Mouse (Mus musculus): ENCODE data around the gene Pip4k2b. TPM values are rescaled to one million over a fixed set of nuclear protein-coding genes. Genes with fewer than 3 reads are reported as not detected.
A peak's percentile ranks its signal among the peaks of the same experiment; 100 is the strongest.

Gene Pip4k2b
- polyA plus RNA-seq, 1 experiment from 2014 or later = 1.8 TPM

GRCm38 (mm10) chr11:97677381-97677780 is 67.1 kb downstream of the Pip4k2b start:
- no peaks in the 10 kb centered on the region for H3K9me3 ChIP-seq (ENCODE audit: control insufficient read depth, low read length)
- WGBS = 31% methylated on average over 15 of the region's 15 CpGs
- peaks cover 14% of the 10 kb centered on the region for H3K36me3 ChIP-seq (ENCODE audit: control insufficient read depth, insufficient read depth, low read length)
- no peak overlapping the region for H3K4me3 ChIP-seq (ENCODE audit: low read depth, low read length)
- DNase-seq (ENCODE audit: low spot score) (no peak), ATAC-seq (replicated peaks; ENCODE audit: low FRiP score) (no peak)
- H3K9ac ChIP-seq (ENCODE audit: low read length) = no peak overlapping the region
- H3K4me2 ChIP-seq (ENCODE audit: low read depth, low read length, severe bottlenecking) = no peak overlapping the region
- H3K27me3 ChIP-seq (ENCODE audit: control insufficient read depth, insufficient read depth, low read length) = no peaks in the 10 kb centered on the region
- H3K4me1 ChIP-seq (replicated peaks; ENCODE audit: control insufficient read depth, insufficient read depth, low read length) = peaks cover 17% of the 10 kb centered on the region
- H3K27ac ChIP-seq (ENCODE audit: low read depth, low read length) = no peak overlapping the region

- no peak for DNase-seq (ENCODE audit: low spot score)
- H3K36me3 ChIP-seq (ENCODE audit: control insufficient read depth, insufficient read depth, low read length) = peaks cover 14% of the 10 kb centered on the region
- ATAC-seq (replicated peaks; ENCODE audit: low FRiP score) = no peak
Measured at GRCm38 (mm10) chr11:97676050-97676754, 68.3 kb downstream of the Pip4k2b start.

GRCm38 (mm10) chr11:97673148-97673547 is 71.4 kb downstream of the Pip4k2b start:
- no peak for ATAC-seq (replicated peaks; ENCODE audit: low FRiP score)
- H3K36me3 ChIP-seq (ENCODE audit: control insufficient read depth, insufficient read depth, low read length) = peaks cover 13% of the 10 kb centered on the region
- H3K27ac ChIP-seq (ENCODE audit: low read depth, low read length) = no peak overlapping the region
- no peak overlapping the region for H3K9ac ChIP-seq (ENCODE audit: low read length)
- no peak overlapping the region for H3K4me3 ChIP-seq (ENCODE audit: low read depth, low read length)
- no peaks in the 10 kb centered on the region for H3K27me3 ChIP-seq (ENCODE audit: control insufficient read depth, insufficient read depth, low read length)
- no peak overlapping the region for H3K4me2 ChIP-seq (ENCODE audit: low read depth, low read length, severe bottlenecking)
- no peak for DNase-seq (ENCODE audit: low spot score)
- peaks cover 16% of the 10 kb centered on the region for H3K4me1 ChIP-seq (replicated peaks; ENCODE audit: control insufficient read depth, insufficient read depth, low read length)
- 81% methylated on average over 11 of the region's 11 CpGs for WGBS
- no peaks in the 10 kb centered on the region for H3K9me3 ChIP-seq (ENCODE audit: control insufficient read depth, low read length)

More at GRCm38 (mm10) chr11:97676050-97676754, 68.3 kb downstream of the Pip4k2b start:
- H3K4me1 ChIP-seq (replicated peaks; ENCODE audit: control insufficient read depth, insufficient read depth, low read length) = peaks cover 17% of the 10 kb centered on the region
- WGBS = 80% methylated on average over 15 of the region's 15 CpGs
- no peak overlapping the region for H3K4me2 ChIP-seq (ENCODE audit: low read depth, low read length, severe bottlenecking)
- no peak overlapping the region for H3K27ac ChIP-seq (ENCODE audit: low read depth, low read length)
- no peak overlapping the region; the same call in 1 of the 2 replicates for H3K9ac ChIP-seq (ENCODE audit: low read length)
- H3K27me3 ChIP-seq (ENCODE audit: control insufficient read depth, insufficient read depth, low read length) = no peaks in the 10 kb centered on the region
- no peaks in the 10 kb centered on the region for H3K9me3 ChIP-seq (ENCODE audit: control insufficient read depth, low read length)
- no peak overlapping the region for H3K4me3 ChIP-seq (ENCODE audit: low read depth, low read length)

GRCm38 (mm10) chr11:97671177-97671527 is 73.4 kb downstream of the Pip4k2b start:
- WGBS = 43% methylated on average over 2 of the region's 2 CpGs
- no peak overlapping the region for H3K4me3 ChIP-seq (ENCODE audit: low read depth, low read length)
- DNase-seq (ENCODE audit: low spot score) (no peak), ATAC-seq (replicated peaks; ENCODE audit: low FRiP score) (no peak)
- no peak overlapping the region for H3K4me2 ChIP-seq (ENCODE audit: low read depth, low read length, severe bottlenecking)
- peaks cover 18% of the 10 kb centered on the region for H3K36me3 ChIP-seq (ENCODE audit: control insufficient read depth, insufficient read depth, low read length)
- no peak overlapping the region for H3K27ac ChIP-seq (ENCODE audit: low read depth, low read length)
- H3K27me3 ChIP-seq (ENCODE audit: control insufficient read depth, insufficient read depth, low read length) = no peaks in the 10 kb centered on the region
- no peak overlapping the region for H3K9ac ChIP-seq (ENCODE audit: low read length)
- no peaks in the 10 kb centered on the region for H3K9me3 ChIP-seq (ENCODE audit: control insufficient read depth, low read length)
- peaks cover 3% of the 10 kb centered on the region; the same call in 1 of the 2 replicates for H3K4me1 ChIP-seq (replicated peaks; ENCODE audit: control insufficient read depth, insufficient read depth, low read length)

GRCm38 (mm10) chr11:97670234-97671176 is 74.0 kb downstream of the Pip4k2b start:
- DNase-seq (ENCODE audit: low spot score) (no peak), ATAC-seq (replicated peaks; ENCODE audit: low FRiP score) (no peak)
- H3K9me3 ChIP-seq (ENCODE audit: control insufficient read depth, low read length) = no peaks in the 10 kb centered on the region
- H3K9ac ChIP-seq (ENCODE audit: low read length) = no peak overlapping the region
- H3K4me2 ChIP-seq (ENCODE audit: low read depth, low read length, severe bottlenecking) = no peak overlapping the region
- peaks cover 22% of the 10 kb centered on the region for H3K36me3 ChIP-seq (ENCODE audit: control insufficient read depth, insufficient read depth, low read length)
- WGBS = 60% methylated on average over 13 of the region's 13 CpGs
- H3K4me1 ChIP-seq (replicated peaks; ENCODE audit: control insufficient read depth, insufficient read depth, low read length) = peaks cover 3% of the 10 kb centered on the region; the same call in 1 of the 2 replicates
- no peak overlapping the region for H3K4me3 ChIP-seq (ENCODE audit: low read depth, low read length)
- H3K27me3 ChIP-seq (ENCODE audit: control insufficient read depth, insufficient read depth, low read length) = no peaks in the 10 kb centered on the region
- no peak overlapping the region for H3K27ac ChIP-seq (ENCODE audit: low read depth, low read length)

- ATAC-seq (replicated peaks; ENCODE audit: low FRiP score) = no peak
- H3K9ac ChIP-seq (ENCODE audit: low read length) = no peak overlapping the region
- no peak overlapping the region for H3K27ac ChIP-seq (ENCODE audit: low read depth, low read length)
- H3K36me3 ChIP-seq (ENCODE audit: control insufficient read depth, insufficient read depth, low read length) = peaks cover 18% of the 10 kb centered on the region
- H3K9me3 ChIP-seq (ENCODE audit: control insufficient read depth, low read length) = no peaks in the 10 kb centered on the region
- no peak overlapping the region for H3K4me3 ChIP-seq (ENCODE audit: low read depth, low read length)
- H3K4me2 ChIP-seq (ENCODE audit: low read depth, low read length, severe bottlenecking) = no peak overlapping the region
- peaks cover 6% of the 10 kb centered on the region for H3K4me1 ChIP-seq (replicated peaks; ENCODE audit: control insufficient read depth, insufficient read depth, low read length)
- DNase-seq (ENCODE audit: low spot score) = no peak
- H3K27me3 ChIP-seq (ENCODE audit: control insufficient read depth, insufficient read depth, low read length) = no peaks in the 10 kb centered on the region
- WGBS = 42% methylated on average over 6 of the region's 6 CpGs
Measured at GRCm38 (mm10) chr11:97669829-97670228, 74.7 kb downstream of the Pip4k2b start.

GRCm38 (mm10) chr11:97669268-97669667 is 75.2 kb downstream of the Pip4k2b start:
- 53% methylated on average over 15 of the region's 15 CpGs for WGBS
- peaks cover 12% of the 10 kb centered on the region for H3K4me1 ChIP-seq (replicated peaks; ENCODE audit: control insufficient read depth, insufficient read depth, low read length)
- no peaks in the 10 kb centered on the region for H3K9me3 ChIP-seq (ENCODE audit: control insufficient read depth, low read length)
- H3K4me3 ChIP-seq (ENCODE audit: low read depth, low read length) = no peak overlapping the region
- no peak overlapping the region for H3K4me2 ChIP-seq (ENCODE audit: low read depth, low read length, severe bottlenecking)
- H3K27me3 ChIP-seq (ENCODE audit: control insufficient read depth, insufficient read depth, low read length) = no peaks in the 10 kb centered on the region
- 0 out of 2 replicates have a peak overlapping the region, but pooled peaks have one; percentile 37 for H3K27ac ChIP-seq (ENCODE audit: low read depth, low read length)
- DNase-seq (ENCODE audit: low spot score) = no peak
- no peak overlapping the region for H3K9ac ChIP-seq (ENCODE audit: low read length)
- no peak for ATAC-seq (replicated peaks; ENCODE audit: low FRiP score)
- H3K36me3 ChIP-seq (ENCODE audit: control insufficient read depth, insufficient read depth, low read length) = peaks cover 18% of the 10 kb centered on the region

- peaks cover 13% of the 10 kb centered on the region for H3K4me1 ChIP-seq (replicated peaks; ENCODE audit: control insufficient read depth, insufficient read depth, low read length)
- no peak for ATAC-seq (replicated peaks; ENCODE audit: low FRiP score)
- 95% methylated on average over 7 of the region's 7 CpGs for WGBS
Measured at GRCm38 (mm10) chr11:97668160-97668559, 76.3 kb downstream of the Pip4k2b start.

More at GRCm38 (mm10) chr11:97668160-97668559, 76.3 kb downstream of the Pip4k2b start:
- peaks cover 14% of the 10 kb centered on the region for H3K36me3 ChIP-seq (ENCODE audit: control insufficient read depth, insufficient read depth, low read length)
- H3K27me3 ChIP-seq (ENCODE audit: control insufficient read depth, insufficient read depth, low read length) = no peaks in the 10 kb centered on the region
- no peak overlapping the region for H3K4me2 ChIP-seq (ENCODE audit: low read depth, low read length, severe bottlenecking)
- H3K27ac ChIP-seq (ENCODE audit: low read depth, low read length) = no peak overlapping the region
- no peak for DNase-seq (ENCODE audit: low spot score)
- no peaks in the 10 kb centered on the region for H3K9me3 ChIP-seq (ENCODE audit: control insufficient read depth, low read length)
- H3K4me3 ChIP-seq (ENCODE audit: low read depth, low read length) = no peak overlapping the region
- no peak overlapping the region for H3K9ac ChIP-seq (ENCODE audit: low read length)

All from forebrain, embryonic 11.5 days (tissue).